Mouse (Mus musculus) brain, embryonic 14.5 days (tissue): ENCODE measurements around the gene Pex3.

Experiments used
- CTCF ChIP-seq: fragments of 200-500 bp; IDR thresholded peaks from 2 replicates; pipeline ENCODE4 v1.5.1; 2012; ENCODE audit warnings: inconsistent platforms, mild to moderate bottlenecking, moderate library complexity, borderline replicate concordance; ENCODE audit not compliant: insufficient read depth, insufficient read length; ENCODE audit errors: extremely low read depth
- POLR2A ChIP-seq: fragments of 200-500 bp; IDR thresholded peaks from 2 replicates; pipeline ENCODE4 v1.6.1; 2012; ENCODE audit warnings: mild to moderate bottlenecking, inconsistent platforms, borderline replicate concordance; ENCODE audit not compliant: poor library complexity, insufficient read depth, insufficient read length, severe bottlenecking; ENCODE audit errors: extremely low read depth

DNA sequence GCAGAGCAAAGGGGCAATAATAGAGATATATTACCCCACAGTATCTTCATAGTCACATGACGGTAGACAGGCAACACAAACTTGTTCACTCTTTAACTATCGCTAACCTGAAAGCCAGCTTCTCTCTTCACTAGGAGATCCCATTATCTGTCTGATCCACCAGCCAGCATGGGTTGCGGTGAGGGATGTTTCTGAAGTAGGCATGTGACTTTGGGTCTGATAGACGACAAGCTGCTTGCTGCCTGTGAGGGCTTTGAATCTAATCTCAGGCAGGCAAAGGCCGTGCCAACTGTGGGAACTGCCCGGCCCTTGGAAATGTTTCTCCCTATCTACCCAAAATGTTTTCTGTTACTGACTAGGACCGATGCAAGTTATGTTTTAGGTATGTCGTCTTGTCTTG, 50.6 kb downstream of the Pex3 start:
- no peak for TF ChIP-seq CTCF
- no peak for TF ChIP-seq POLR2A
